Mouse (Mus musculus) adipocyte (in vitro differentiated cells): Measurements from ENCODE around the gene Trim38.

Experiments
- DNase-seq: peaks from one replicate; pipeline ENCODE4 v3.0.0-alpha.2; 2016; ENCODE audit warnings: low spot score

Gene Trim38

DNA sequence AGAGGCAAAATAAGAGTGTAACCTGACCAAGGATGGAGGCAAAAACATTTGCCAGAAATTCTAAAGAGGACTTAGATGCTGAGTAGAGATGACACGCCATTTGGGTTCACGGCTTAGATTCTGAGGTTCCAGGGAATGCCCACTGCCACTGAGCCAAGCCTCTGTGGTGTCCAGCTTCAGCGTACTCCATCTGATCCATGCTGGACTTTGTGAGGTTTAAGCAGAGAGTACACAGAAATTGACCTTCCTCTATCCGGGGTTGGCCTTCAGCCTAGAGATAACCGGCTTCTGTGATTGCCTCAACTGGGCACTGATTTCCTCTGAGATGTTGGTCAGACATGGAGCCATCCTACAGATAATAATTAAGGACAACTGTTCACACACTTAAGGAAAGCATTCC, 66.9 kb downstream of the Trim38 start:
- DNase-seq: no peak

DNA sequence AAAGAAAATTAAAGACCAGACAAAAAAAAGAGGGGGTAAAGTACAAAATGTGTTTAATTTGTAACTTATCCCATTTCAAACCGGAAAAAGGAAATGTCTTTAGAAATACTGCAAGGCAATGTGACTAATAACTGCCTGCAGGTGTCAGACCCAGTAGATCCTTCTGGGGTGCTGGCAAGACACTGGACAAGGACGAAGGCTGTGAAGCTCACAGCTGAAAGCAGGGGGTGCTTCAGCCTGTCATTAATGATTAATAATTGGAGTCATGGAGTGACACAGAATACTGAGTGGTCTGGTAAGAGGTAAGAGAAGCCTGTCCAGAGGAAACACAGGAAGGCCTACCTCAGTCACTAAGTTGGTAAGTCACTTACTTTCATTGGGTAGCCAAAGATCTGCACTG, 69.6 kb downstream of the Trim38 start, which contains the start of gene Slc17a3:
Slc17a3 (plus strand) TSS at position 127 of the 400 bp plus-strand sequence.
- DNase-seq: no peak
